Mouse (Mus musculus): ENCODE results near the gene Rtn3.
A peak's percentile ranks its signal among the peaks of the same experiment; 100 is the strongest.

Gene Rtn3

DNA sequence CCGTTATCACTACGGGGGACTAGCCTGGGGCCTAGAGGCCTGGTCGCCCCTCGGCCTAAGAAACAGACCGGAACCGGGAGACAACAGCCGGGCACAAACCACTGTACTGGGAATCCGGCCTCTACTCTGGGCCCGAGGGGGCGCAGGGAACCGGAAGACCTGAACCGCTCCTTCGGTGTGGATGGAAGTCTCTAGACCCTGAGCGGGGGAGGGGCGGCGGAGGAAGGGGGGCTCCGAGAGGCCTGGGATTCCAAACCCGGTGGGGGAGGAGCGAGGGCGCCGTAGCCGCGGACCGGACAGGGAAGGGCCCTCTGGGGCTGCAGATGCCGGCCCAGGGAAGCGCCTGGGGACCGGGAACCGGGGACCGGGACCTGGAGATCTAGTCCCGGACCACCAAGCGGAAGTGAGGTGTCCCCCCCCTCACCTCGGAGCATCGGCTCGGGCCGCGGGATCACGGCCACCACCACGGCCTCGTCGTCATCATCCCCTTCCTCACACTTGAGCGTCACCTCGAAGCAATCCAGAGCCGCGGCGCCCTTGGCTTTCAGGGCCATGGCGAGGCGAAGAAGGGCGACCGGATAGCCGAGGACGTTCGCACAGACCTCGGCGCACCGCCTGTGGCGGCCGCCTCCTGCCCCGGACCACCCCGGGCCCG lies 100.7 kb downstream of the Rtn3 start:
- peak; percentile 39 to 55 for DNase-seq (ENCODE audit: low spot score in 2 of 2)

DNA sequence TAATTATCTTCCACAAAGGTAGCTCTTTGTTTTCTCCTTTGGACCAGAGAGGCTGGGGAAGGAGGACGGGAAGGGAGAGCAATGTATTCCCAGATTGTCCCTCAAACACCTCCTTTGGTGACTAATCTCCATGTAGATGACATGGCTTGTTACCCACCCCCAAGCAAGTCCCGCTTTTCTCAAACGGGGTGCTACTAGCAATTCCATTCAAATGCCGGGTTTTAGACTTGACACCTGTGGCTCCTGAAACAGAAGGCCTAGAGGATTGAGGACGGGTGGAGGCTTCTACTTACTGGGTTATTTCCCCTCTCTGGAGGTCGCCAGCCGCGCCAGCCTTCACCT lies 101.2 kb downstream of the Rtn3 start:
- DNase-seq (ENCODE audit: low spot score in 2 of 2), result no peak

DNA sequence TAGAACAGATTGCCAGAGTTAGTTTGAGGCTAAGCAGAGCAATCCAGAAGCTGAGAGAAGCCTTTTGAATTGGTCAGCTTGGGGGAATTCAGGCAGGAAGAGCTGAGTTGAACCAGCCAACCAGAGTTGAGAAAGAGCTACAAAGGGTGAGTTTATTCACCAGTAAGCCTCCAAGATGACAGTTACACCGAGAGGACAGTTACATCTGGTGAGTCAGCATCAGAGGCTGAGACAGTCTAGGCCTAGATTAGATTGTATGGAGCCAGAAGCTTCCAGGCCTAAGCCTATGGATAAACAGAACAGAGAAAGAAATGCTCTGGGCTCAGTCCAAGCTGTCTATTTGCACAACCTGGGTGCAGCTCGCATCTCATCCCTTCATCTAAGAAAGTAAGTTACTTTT lies 105.4 kb downstream of the Rtn3 start:
- no peak for DNase-seq (ENCODE audit: low spot score in 2 of 2)

Measured in frontal cortex, postnatal 14 days (tissue).